Mouse (Mus musculus): ENCODE measurements at regions not wholly inside any gene's neighbourhood (a gene's known extent, or its start where the extent isn't known, plus 50 kb on each side); places are given as distances from the start of the nearest gene placed in this dataset.

GRCm38 (mm10) chr9:34393042-34393441 is 92.7 kb upstream of the Kirrel3 start:
- Histone ChIP-seq H3K4me1 (ENCODE audit: control insufficient read depth, insufficient read depth, low read length) (peaks cover 6% of the 10 kb centered on the region), H3K4me2 (ENCODE audit: low read depth, low read length) (no peak overlapping the region), H3K9me3 (replicated peaks; ENCODE audit: control insufficient read depth, low read length) (no peaks in the 10 kb centered on the region), H3K9ac (ENCODE audit: low read length) (no peak overlapping the region), H3K27me3 (ENCODE audit: control insufficient read depth, insufficient read depth, low read length) (no peaks in the 10 kb centered on the region), H3K36me3 (ENCODE audit: control insufficient read depth, insufficient read depth) (no peaks in the 10 kb centered on the region), H3K27ac (ENCODE audit: low read length) (no peak overlapping the region), H3K4me3 (ENCODE audit: low read length) (no peak overlapping the region)
- WGBS, result 58% methylated on average over 6 of the region's 6 CpGs
- no peak for ATAC-seq (replicated peaks; ENCODE audit: extremely low read depth, insufficient read depth, low FRiP score)

- Histone ChIP-seq H3K36me3 (ENCODE audit: control insufficient read depth, insufficient read depth) (no peaks in the 10 kb centered on the region), H3K27me3 (ENCODE audit: control insufficient read depth, insufficient read depth, low read length) (no peaks in the 10 kb centered on the region), H3K9me3 (replicated peaks; ENCODE audit: control insufficient read depth, low read length) (no peaks in the 10 kb centered on the region), H3K4me1 (ENCODE audit: control insufficient read depth, insufficient read depth, low read length) (peaks cover 6% of the 10 kb centered on the region), H3K4me3 (ENCODE audit: low read length) (no peak overlapping the region), H3K27ac (ENCODE audit: low read length) (no peak overlapping the region), H3K4me2 (ENCODE audit: low read depth, low read length) (peak overlapping the region; percentile 26), H3K9ac (ENCODE audit: low read length) (no peak overlapping the region)
- no peak for ATAC-seq (replicated peaks; ENCODE audit: extremely low read depth, insufficient read depth, low FRiP score)
- 24% methylated on average over 6 of the region's 6 CpGs for WGBS
These were observed 89.6 kb upstream of the Kirrel3 start for GRCm38 (mm10) chr9:34395839-34396804.

DNA sequence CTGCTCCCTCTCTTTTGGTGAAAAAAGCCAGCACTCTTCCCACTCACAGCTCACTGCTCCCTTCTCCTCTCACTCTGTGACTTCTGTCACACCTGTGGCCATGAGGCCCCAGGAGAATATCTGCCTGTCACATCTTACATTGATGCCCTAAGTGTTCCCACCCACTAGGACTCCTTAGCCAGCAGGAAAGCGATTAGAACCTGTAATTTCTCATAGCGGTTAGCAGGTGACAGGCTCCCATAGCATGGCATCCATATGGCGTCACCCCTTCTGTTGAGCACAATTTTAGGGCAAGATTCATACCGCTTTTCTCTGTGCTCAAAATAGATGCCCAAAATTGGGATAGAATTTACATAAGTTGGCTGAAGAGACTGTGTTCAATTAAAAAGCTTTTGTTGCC is 74.0 kb upstream of the Kirrel3 start:
- no peak overlapping the region for H3K4me3 ChIP-seq (ENCODE audit: low read length)
- no peak overlapping the region for H3K4me2 ChIP-seq (ENCODE audit: low read depth, low read length)
- WGBS, result 74% methylated on average over 4 of the region's 4 CpGs
- H3K27me3 ChIP-seq (ENCODE audit: control insufficient read depth, insufficient read depth, low read length), result no peaks in the 10 kb centered on the region
- no peak for ATAC-seq (replicated peaks; ENCODE audit: extremely low read depth, insufficient read depth, low FRiP score)
- H3K36me3 ChIP-seq (ENCODE audit: control insufficient read depth, insufficient read depth), result no peaks in the 10 kb centered on the region
- H3K4me1 ChIP-seq (ENCODE audit: control insufficient read depth, insufficient read depth, low read length), result no peaks in the 10 kb centered on the region
- H3K9me3 ChIP-seq (replicated peaks; ENCODE audit: control insufficient read depth, low read length), result no peaks in the 10 kb centered on the region
- no peak overlapping the region for H3K27ac ChIP-seq (ENCODE audit: low read length)
- no peak overlapping the region for H3K9ac ChIP-seq (ENCODE audit: low read length)

GRCm38 (mm10) chr9:34416153-34416552 is 69.5 kb upstream of the Kirrel3 start:
- H3K4me3 ChIP-seq (ENCODE audit: low read length), result no peak overlapping the region

DNA sequence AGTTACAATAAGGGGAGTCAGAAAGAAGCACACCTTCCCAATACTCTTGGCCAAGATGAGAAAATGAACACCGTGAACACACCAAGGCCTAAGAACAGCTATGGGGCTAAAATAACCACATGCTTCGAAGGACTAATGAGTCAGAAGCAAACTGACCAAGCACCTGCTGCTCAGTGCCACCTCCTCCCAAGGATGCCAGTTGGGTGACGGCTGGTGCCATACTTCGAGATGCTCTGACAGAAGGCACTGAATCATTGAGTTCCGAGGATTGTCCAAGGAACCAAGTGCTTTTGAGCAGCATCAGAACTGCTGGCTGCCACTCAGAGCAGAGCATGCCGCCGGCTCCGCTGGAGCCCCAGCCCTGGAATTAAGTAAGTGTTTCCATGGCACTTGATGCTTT is 67.6 kb upstream of the Kirrel3 start:
- H3K27ac ChIP-seq (ENCODE audit: low read length), result no peak overlapping the region
- no peak overlapping the region for H3K9ac ChIP-seq (ENCODE audit: low read length)
- no peaks in the 10 kb centered on the region for H3K4me1 ChIP-seq (ENCODE audit: control insufficient read depth, insufficient read depth, low read length)
- WGBS, result 89% methylated on average over 8 of the region's 8 CpGs
- no peaks in the 10 kb centered on the region for H3K9me3 ChIP-seq (replicated peaks; ENCODE audit: control insufficient read depth, low read length)
- no peak overlapping the region for H3K4me3 ChIP-seq (ENCODE audit: low read length)
- ATAC-seq (replicated peaks; ENCODE audit: extremely low read depth, insufficient read depth, low FRiP score), result no peak
- H3K36me3 ChIP-seq (ENCODE audit: control insufficient read depth, insufficient read depth), result no peaks in the 10 kb centered on the region
- no peak overlapping the region for H3K4me2 ChIP-seq (ENCODE audit: low read depth, low read length)
- H3K27me3 ChIP-seq (ENCODE audit: control insufficient read depth, insufficient read depth, low read length), result no peaks in the 10 kb centered on the region

More at GRCm38 (mm10) chr9:34416153-34416552, 69.5 kb upstream of the Kirrel3 start:
- Histone ChIP-seq H3K27me3 (ENCODE audit: control insufficient read depth, insufficient read depth, low read length) (no peaks in the 10 kb centered on the region), H3K4me2 (ENCODE audit: low read depth, low read length) (no peak overlapping the region), H3K9ac (ENCODE audit: low read length) (no peak overlapping the region), H3K9me3 (replicated peaks; ENCODE audit: control insufficient read depth, low read length) (no peaks in the 10 kb centered on the region), H3K27ac (ENCODE audit: low read length) (no peak overlapping the region), H3K4me1 (ENCODE audit: control insufficient read depth, insufficient read depth, low read length) (no peaks in the 10 kb centered on the region), H3K36me3 (ENCODE audit: control insufficient read depth, insufficient read depth) (no peaks in the 10 kb centered on the region)
- 74% methylated on average over 8 of the region's 8 CpGs for WGBS
- ATAC-seq (replicated peaks; ENCODE audit: extremely low read depth, insufficient read depth, low FRiP score), result no peak

DNA sequence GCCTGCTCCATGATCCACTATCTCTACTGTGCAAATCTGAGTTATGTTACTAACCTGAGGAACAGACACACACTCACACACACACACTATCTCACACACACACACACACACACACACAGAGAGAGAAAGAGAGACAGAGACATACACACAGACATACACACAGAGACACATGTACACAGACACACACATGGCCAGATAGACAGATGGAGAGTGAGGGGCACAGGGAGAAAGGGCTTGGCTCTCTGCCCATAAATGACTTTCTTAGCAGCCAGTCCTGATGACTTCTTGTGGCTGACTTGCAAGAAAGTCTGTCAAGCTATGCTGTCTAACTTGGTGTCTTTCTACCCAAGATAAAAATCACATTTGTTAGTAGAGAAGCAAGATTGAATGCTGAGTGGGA is 63.7 kb upstream of the Kirrel3 start:
- H3K9me3 ChIP-seq (replicated peaks; ENCODE audit: control insufficient read depth, low read length), result no peaks in the 10 kb centered on the region
- H3K27ac ChIP-seq (ENCODE audit: low read length), result no peak overlapping the region
- no peak overlapping the region for H3K4me3 ChIP-seq (ENCODE audit: low read length)
- no peaks in the 10 kb centered on the region for H3K4me1 ChIP-seq (ENCODE audit: control insufficient read depth, insufficient read depth, low read length)
- no peak overlapping the region for H3K4me2 ChIP-seq (ENCODE audit: low read depth, low read length)
- H3K27me3 ChIP-seq (ENCODE audit: control insufficient read depth, insufficient read depth, low read length), result no peaks in the 10 kb centered on the region
- no peak overlapping the region for H3K9ac ChIP-seq (ENCODE audit: low read length)
- H3K36me3 ChIP-seq (ENCODE audit: control insufficient read depth, insufficient read depth), result no peaks in the 10 kb centered on the region
- ATAC-seq (replicated peaks; ENCODE audit: extremely low read depth, insufficient read depth, low FRiP score), result no peak

DNA sequence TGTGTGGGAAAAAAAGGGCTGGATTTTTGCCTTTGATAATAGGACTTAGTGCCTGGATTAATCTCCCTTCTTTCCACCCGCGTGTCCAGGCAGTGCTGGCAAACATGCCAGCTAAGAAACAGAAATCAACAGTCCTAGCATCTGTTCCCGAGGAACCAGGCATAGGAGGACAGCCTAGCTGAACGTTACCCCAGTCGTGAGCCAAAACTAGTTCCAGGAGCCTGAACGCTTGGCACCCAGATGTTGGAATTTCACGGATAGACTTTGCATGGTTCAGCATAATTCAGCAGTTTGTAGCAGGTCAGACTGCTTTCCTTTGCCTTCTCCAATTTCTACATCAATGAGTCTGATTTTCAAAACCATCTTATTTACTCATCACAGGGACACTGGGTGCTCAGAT is 62.6 kb upstream of the Kirrel3 start:
- Histone ChIP-seq H3K4me1 (ENCODE audit: control insufficient read depth, insufficient read depth, low read length) (no peaks in the 10 kb centered on the region), H3K9ac (ENCODE audit: low read length) (no peak overlapping the region), H3K27ac (ENCODE audit: low read length) (no peak overlapping the region), H3K27me3 (ENCODE audit: control insufficient read depth, insufficient read depth, low read length) (no peaks in the 10 kb centered on the region), H3K36me3 (ENCODE audit: control insufficient read depth, insufficient read depth) (no peaks in the 10 kb centered on the region), H3K4me3 (ENCODE audit: low read length) (no peak overlapping the region), H3K9me3 (replicated peaks; ENCODE audit: control insufficient read depth, low read length) (no peaks in the 10 kb centered on the region), H3K4me2 (ENCODE audit: low read depth, low read length) (no peak overlapping the region)
- WGBS, result 63% methylated on average over 7 of the region's 7 CpGs
- no peak for ATAC-seq (replicated peaks; ENCODE audit: extremely low read depth, insufficient read depth, low FRiP score)

DNA sequence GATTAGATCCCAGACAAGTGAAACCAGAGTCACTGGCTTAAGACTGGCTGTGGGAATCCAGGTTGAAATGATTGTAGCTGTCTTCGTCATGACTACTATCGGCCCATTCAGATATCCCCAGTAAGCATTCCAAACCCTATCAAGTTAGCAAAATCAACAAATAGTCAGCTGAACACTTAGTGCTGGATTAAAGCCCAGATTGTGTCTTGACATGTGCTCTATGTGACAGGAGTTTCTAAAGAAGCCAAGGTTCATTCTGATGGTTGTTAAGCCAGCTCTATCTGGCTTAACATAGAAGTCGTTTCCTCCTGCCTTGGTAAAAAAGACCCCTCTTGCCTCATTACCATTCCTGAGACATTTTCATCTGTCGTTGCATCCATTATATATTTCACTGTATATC is 59.1 kb upstream of the Kirrel3 start:
- Histone ChIP-seq H3K36me3 (ENCODE audit: control insufficient read depth, insufficient read depth) (no peaks in the 10 kb centered on the region), H3K27me3 (ENCODE audit: control insufficient read depth, insufficient read depth, low read length) (no peaks in the 10 kb centered on the region), H3K9ac (ENCODE audit: low read length) (no peak overlapping the region), H3K4me2 (ENCODE audit: low read depth, low read length) (no peak overlapping the region), H3K4me1 (ENCODE audit: control insufficient read depth, insufficient read depth, low read length) (no peaks in the 10 kb centered on the region), H3K9me3 (replicated peaks; ENCODE audit: control insufficient read depth, low read length) (no peaks in the 10 kb centered on the region), H3K27ac (ENCODE audit: low read length) (no peak overlapping the region), H3K4me3 (ENCODE audit: low read length) (no peak overlapping the region)
- ATAC-seq (replicated peaks; ENCODE audit: extremely low read depth, insufficient read depth, low FRiP score), result no peak; the same call in 1 of the 2 replicates
- WGBS, result 44% methylated on average over 4 of the region's 4 CpGs

- no peak overlapping the region for H3K4me3 ChIP-seq (ENCODE audit: low read length)
- no peak overlapping the region for H3K4me2 ChIP-seq (ENCODE audit: low read depth, low read length)
- H3K36me3 ChIP-seq (ENCODE audit: control insufficient read depth, insufficient read depth), result no peaks in the 10 kb centered on the region
- H3K27me3 ChIP-seq (ENCODE audit: control insufficient read depth, insufficient read depth, low read length), result no peaks in the 10 kb centered on the region
- H3K9me3 ChIP-seq (replicated peaks; ENCODE audit: control insufficient read depth, low read length), result no peaks in the 10 kb centered on the region
- H3K4me1 ChIP-seq (ENCODE audit: control insufficient read depth, insufficient read depth, low read length), result no peaks in the 10 kb centered on the region
- no peak for ATAC-seq (replicated peaks; ENCODE audit: extremely low read depth, insufficient read depth, low FRiP score)
- no peak overlapping the region for H3K27ac ChIP-seq (ENCODE audit: low read length)
- 68% methylated on average over 8 of the region's 8 CpGs for WGBS
- no peak overlapping the region for H3K9ac ChIP-seq (ENCODE audit: low read length)
These were observed 58.0 kb upstream of the Kirrel3 start for GRCm38 (mm10) chr9:34427711-34428110.
